ENCODE assay signal across 22 mouse cellular contexts in genomic region chr5:103765356-103765755, GRCm38 (mm10).
"Had no signal": no experiment of that assay in that cellular context is flagged by ENCODE, and none has a peak within 500 bp of the region (broad histone marks: within the 10 kb centered on the region; RNA-seq: fewer than 3 reads in every experiment).

No protein-coding gene starts in this region.

- H3K27me3 ChIP-seq: heart, embryonic 13.5 days; heart, embryonic 15.5 days; hindbrain, embryonic 13.5 days; hindbrain, embryonic 15.5 days; limb, embryonic 12.5 days; liver, embryonic 12.5 days had no signal

- H3K36me3 ChIP-seq: heart, embryonic 15.5 days; hindbrain, embryonic 13.5 days; hindbrain, embryonic 15.5 days; limb, embryonic 12.5 days had no signal

- H3K4me3 ChIP-seq: gastrocnemius, adult 2 months; heart, adult 2 months; heart, embryonic 13.5 days; heart, embryonic 15.5 days; hindbrain, embryonic 13.5 days; hindbrain, embryonic 15.5 days; layer of hippocampus, adult 2 months; left cerebral cortex, adult 2 months; limb, embryonic 10.5 days; limb, embryonic 12.5 days; liver, embryonic 12.5 days had no signal

- ATAC-seq: hindbrain, postnatal 0 days; intestine, embryonic 16.5 days had no signal

- DNase-seq: gastrocnemius, adult 2 months; gastrocnemius, postnatal 10 days; gastrocnemius, postnatal 25 days; heart, adult 11 months; heart, adult 2 months; heart, postnatal 14 days; heart, postnatal 36 days; kidney, adult 11 months; kidney, adult 8-10 months; kidney, postnatal 10 days; kidney, postnatal 4 days had no signal

- H3K9me3 ChIP-seq: heart, embryonic 15.5 days; hindbrain, embryonic 15.5 days had no signal
